Mouse (Mus musculus): ENCODE measurements around the gene Usf3. TPM values are rescaled to one million over a fixed set of nuclear protein-coding genes. Genes with fewer than 3 reads are reported as not detected.

Usf3 gene
- polyA plus RNA-seq, 1 experiment from 2014 or later: 5.8 TPM

DNA sequence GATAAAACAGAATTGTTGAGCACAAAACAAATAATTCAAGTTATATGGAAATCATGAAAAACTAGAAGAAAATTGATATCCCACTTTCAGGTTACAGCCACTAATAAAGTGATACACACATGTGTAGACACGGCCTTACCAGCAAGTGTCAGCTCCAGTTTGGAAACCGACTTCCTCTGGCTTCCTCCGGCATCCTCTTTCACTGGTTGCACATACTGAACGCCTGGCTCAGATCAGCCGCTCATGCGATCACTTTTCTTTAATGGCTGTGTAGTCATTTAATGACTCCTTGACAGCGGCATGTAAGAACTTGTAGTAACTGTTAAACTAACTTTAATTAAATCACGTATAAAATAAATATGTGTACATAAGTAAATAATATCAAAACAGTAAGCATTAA is 32.9 kb downstream of the Usf3 start:
- no peak for DNase-seq (ENCODE audit: low spot score)
- 91% methylated on average over 8 of the region's 8 CpGs for WGBS
- no peak for ATAC-seq (replicated peaks; ENCODE audit: low FRiP score)
- Histone ChIP-seq H3K27ac (ENCODE audit: low read depth, low read length) (no peak overlapping the region), H3K4me2 (ENCODE audit: low read depth, low read length, severe bottlenecking) (no peak overlapping the region), H3K4me1 (replicated peaks; ENCODE audit: control insufficient read depth, insufficient read depth, low read length) (no peaks in the 10 kb centered on the region), H3K36me3 (ENCODE audit: control insufficient read depth, insufficient read depth, low read length) (no peaks in the 10 kb centered on the region; the same call in 1 of the 2 replicates), H3K9me3 (ENCODE audit: control insufficient read depth, low read length) (no peaks in the 10 kb centered on the region), H3K9ac (ENCODE audit: low read length) (no peak overlapping the region), H3K4me3 (ENCODE audit: low read depth, low read length) (no peak overlapping the region), H3K27me3 (ENCODE audit: control insufficient read depth, insufficient read depth, low read length) (no peaks in the 10 kb centered on the region)

DNA sequence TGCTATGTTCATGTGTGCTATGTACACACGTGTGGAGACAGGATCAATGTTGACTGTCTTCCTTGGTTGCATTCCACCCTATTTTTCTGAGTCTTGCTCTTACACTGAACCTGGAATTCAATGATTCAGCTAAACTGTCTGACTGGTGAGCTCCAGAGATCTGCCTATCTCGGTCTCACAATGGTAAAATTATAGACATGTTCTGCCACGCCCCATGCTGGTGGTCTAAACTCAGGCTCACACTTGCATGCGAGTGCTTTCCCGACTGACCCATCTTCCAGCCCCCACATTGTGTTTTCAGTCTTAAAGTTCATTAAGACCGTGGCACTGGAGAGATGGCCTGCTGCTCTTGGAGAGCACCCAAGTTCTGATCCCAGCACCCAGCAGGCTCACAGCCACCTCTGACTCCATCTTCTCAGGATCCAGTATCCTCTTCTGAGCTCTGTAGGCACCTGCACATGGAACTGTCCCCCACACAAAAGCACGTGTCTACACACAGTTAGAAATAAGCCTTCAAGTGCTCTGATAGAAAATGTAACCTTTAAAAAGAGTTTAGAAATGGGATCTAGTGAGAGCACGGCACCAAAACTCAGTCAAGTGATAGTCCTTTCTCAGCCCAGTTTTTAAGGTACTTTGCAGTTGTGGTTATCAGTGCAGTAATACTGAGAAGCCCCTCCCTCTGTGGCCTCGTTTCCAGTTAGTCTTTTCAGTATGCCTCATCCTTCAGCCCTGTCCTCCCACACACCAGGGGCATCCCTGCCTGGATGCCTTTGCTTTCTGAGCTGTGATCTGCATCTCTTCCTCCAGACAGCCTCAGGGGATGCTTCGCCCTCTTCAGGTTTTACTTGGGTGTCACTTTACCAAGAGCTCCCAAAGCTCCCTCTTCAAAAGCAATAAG is 37.4 kb downstream of the Usf3 start:
- H3K4me1 ChIP-seq (replicated peaks; ENCODE audit: control insufficient read depth, insufficient read depth, low read length): no peaks in the 10 kb centered on the region
- WGBS: 87% methylated on average over 10 of the region's 10 CpGs
- H3K9me3 ChIP-seq (ENCODE audit: control insufficient read depth, low read length): no peaks in the 10 kb centered on the region
- no peak for ATAC-seq (replicated peaks; ENCODE audit: low FRiP score)
- no peak overlapping the region for H3K27ac ChIP-seq (ENCODE audit: low read depth, low read length)
- H3K36me3 ChIP-seq (ENCODE audit: control insufficient read depth, insufficient read depth, low read length): peaks cover under 1% of the 10 kb centered on the region; the same call in 1 of the 2 replicates
- DNase-seq (ENCODE audit: low spot score): no peak
- H3K27me3 ChIP-seq (ENCODE audit: control insufficient read depth, insufficient read depth, low read length): no peaks in the 10 kb centered on the region
- H3K4me3 ChIP-seq (ENCODE audit: low read depth, low read length): no peak overlapping the region
- H3K4me2 ChIP-seq (ENCODE audit: low read depth, low read length, severe bottlenecking): no peak overlapping the region
- H3K9ac ChIP-seq (ENCODE audit: low read length): no peak overlapping the region

DNA sequence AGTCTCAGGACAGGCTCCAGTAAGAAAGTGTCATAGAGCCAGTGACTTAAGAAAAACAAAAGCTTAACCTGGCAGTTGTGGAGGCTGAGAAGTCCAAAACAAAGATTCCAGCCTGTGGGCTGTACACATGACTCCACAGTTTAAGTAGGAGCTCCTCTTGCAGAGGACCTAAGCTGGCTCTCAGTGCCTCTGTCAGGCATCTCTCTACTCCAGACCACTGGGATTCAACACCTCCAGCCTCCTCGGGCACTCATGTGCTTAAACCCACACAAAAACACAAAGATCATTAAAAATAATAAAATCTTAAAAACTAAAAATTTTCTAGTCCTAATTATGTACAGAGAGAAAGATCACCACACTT is 38.0 kb downstream of the Usf3 start:
- Histone ChIP-seq H3K27ac (ENCODE audit: low read depth, low read length) (no peak overlapping the region), H3K4me1 (replicated peaks; ENCODE audit: control insufficient read depth, insufficient read depth, low read length) (no peaks in the 10 kb centered on the region), H3K27me3 (ENCODE audit: control insufficient read depth, insufficient read depth, low read length) (no peaks in the 10 kb centered on the region), H3K9me3 (ENCODE audit: control insufficient read depth, low read length) (no peaks in the 10 kb centered on the region), H3K4me3 (ENCODE audit: low read depth, low read length) (no peak overlapping the region), H3K9ac (ENCODE audit: low read length) (no peak overlapping the region), H3K4me2 (ENCODE audit: low read depth, low read length, severe bottlenecking) (no peak overlapping the region), H3K36me3 (ENCODE audit: control insufficient read depth, insufficient read depth, low read length) (peaks cover 3% of the 10 kb centered on the region; the same call in 1 of the 2 replicates)
- ATAC-seq (replicated peaks; ENCODE audit: low FRiP score): no peak
- DNase-seq (ENCODE audit: low spot score): no peak
- 96% methylated on average over 1 of the region's 1 CpGs for WGBS

DNA sequence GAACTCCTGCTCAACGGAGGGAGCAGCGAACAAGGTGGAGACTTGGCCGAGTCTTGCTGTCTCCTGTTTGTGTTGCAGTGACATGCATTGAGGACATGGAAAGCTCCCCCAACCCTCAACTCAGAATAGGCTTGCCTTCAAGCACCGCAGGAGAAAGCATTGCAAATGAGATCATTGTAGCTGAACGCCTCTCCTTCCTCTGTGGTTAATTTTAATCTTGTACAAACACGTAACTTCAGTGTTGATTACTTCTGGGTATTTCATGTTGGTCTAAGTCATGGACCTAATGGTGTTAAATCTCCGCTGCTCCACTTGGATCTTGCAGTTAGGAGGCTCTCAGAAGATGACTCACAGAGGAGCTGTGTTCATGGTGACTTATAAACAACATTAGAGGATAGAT is 39.7 kb downstream of the Usf3 start:
- DNase-seq (ENCODE audit: low spot score) (no peak), ATAC-seq (replicated peaks; ENCODE audit: low FRiP score) (no peak)
- H3K27me3 ChIP-seq (ENCODE audit: control insufficient read depth, insufficient read depth, low read length): no peaks in the 10 kb centered on the region
- peaks cover 3% of the 10 kb centered on the region; the same call in 1 of the 2 replicates for H3K36me3 ChIP-seq (ENCODE audit: control insufficient read depth, insufficient read depth, low read length)
- WGBS: 95% methylated on average over 7 of the region's 7 CpGs
- H3K4me2 ChIP-seq (ENCODE audit: low read depth, low read length, severe bottlenecking): no peak overlapping the region
- no peaks in the 10 kb centered on the region for H3K9me3 ChIP-seq (ENCODE audit: control insufficient read depth, low read length)
- no peaks in the 10 kb centered on the region for H3K4me1 ChIP-seq (replicated peaks; ENCODE audit: control insufficient read depth, insufficient read depth, low read length)
- no peak overlapping the region for H3K27ac ChIP-seq (ENCODE audit: low read depth, low read length)
- H3K9ac ChIP-seq (ENCODE audit: low read length): no peak overlapping the region
- no peak overlapping the region for H3K4me3 ChIP-seq (ENCODE audit: low read depth, low read length)

DNA sequence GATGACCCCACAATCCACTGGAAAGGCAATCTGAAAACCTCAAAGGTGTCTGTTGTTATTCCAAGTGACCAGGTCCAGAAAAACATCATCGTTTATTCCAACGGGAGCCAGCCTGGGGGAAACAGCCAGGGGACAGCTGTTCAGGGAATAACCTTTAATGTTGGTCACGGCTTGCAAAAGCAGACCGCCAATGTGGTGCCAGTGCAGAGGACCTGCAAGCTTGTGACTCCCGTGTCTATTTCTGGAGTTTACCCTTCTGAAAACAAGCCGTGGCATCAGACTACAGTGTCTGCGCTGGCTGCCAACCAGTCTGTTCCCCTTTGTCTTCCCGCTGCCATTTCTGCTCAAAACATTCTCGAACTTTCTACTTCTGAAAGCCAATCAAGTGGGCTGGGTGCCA is 42.5 kb downstream of the Usf3 start:
- Histone ChIP-seq H3K27ac (ENCODE audit: low read depth, low read length) (no peak overlapping the region), H3K4me3 (ENCODE audit: low read depth, low read length) (no peak overlapping the region), H3K4me2 (ENCODE audit: low read depth, low read length, severe bottlenecking) (no peak overlapping the region), H3K36me3 (ENCODE audit: control insufficient read depth, insufficient read depth, low read length) (peaks cover 3% of the 10 kb centered on the region; the same call in 1 of the 2 replicates), H3K9me3 (ENCODE audit: control insufficient read depth, low read length) (no peaks in the 10 kb centered on the region), H3K9ac (ENCODE audit: low read length) (no peak overlapping the region), H3K4me1 (replicated peaks; ENCODE audit: control insufficient read depth, insufficient read depth, low read length) (no peaks in the 10 kb centered on the region), H3K27me3 (ENCODE audit: control insufficient read depth, insufficient read depth, low read length) (no peaks in the 10 kb centered on the region)
- WGBS: 95% methylated on average over 9 of the region's 9 CpGs
- DNase-seq (ENCODE audit: low spot score): no peak
- no peak for ATAC-seq (replicated peaks; ENCODE audit: low FRiP score)

DNA sequence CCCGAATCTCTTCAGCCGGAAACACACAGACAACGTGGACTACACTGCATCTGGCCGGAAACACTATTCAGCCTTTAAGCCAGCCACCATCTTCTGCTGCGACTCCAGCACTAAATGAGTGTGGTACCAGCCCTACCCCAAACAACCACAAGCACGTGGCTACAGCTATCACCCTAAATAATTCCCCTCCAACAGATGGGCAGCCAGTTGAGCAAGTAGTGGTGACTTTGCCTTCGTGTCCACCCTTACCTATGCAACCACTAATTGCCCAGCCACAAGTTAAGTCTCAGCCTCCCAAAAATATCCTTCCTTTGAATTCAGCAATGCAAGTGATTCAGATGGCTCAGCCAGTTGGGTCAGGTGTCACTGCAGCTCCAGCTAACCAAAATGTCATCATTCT is 43.4 kb downstream of the Usf3 start:
- ATAC-seq (replicated peaks; ENCODE audit: low FRiP score) (no peak), DNase-seq (ENCODE audit: low spot score) (no peak)
- Histone ChIP-seq H3K9ac (ENCODE audit: low read length) (no peak overlapping the region), H3K4me1 (replicated peaks; ENCODE audit: control insufficient read depth, insufficient read depth, low read length) (no peaks in the 10 kb centered on the region), H3K27ac (ENCODE audit: low read depth, low read length) (no peak overlapping the region), H3K4me2 (ENCODE audit: low read depth, low read length, severe bottlenecking) (no peak overlapping the region), H3K27me3 (ENCODE audit: control insufficient read depth, insufficient read depth, low read length) (no peaks in the 10 kb centered on the region), H3K9me3 (ENCODE audit: control insufficient read depth, low read length) (no peaks in the 10 kb centered on the region), H3K36me3 (ENCODE audit: control insufficient read depth, insufficient read depth, low read length) (peaks cover 3% of the 10 kb centered on the region; the same call in 1 of the 2 replicates), H3K4me3 (ENCODE audit: low read depth, low read length) (no peak overlapping the region)
- 95% methylated on average over 7 of the region's 7 CpGs for WGBS

DNA sequence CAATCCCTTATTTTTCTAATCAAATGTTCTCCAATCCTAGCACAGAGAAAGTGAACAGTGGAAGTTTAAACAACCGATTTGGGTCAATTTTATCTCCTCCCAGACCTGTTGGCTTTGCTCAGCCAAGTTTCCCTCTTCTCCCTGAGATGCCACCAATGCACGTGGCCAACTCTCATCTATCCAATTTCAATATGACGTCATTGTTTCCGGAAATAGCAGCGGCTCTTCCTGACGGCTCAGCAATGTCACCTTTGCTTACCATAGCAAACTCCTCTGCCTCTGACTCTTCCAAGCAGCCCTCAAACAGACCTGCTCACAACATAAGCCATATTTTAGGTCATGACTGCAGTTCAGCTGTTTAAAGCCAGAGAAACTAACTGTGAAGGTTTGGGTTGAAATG is 48.4 kb downstream of the Usf3 start:
- no peaks in the 10 kb centered on the region for H3K27me3 ChIP-seq (ENCODE audit: control insufficient read depth, insufficient read depth, low read length)
- ATAC-seq (replicated peaks; ENCODE audit: low FRiP score) (no peak), DNase-seq (ENCODE audit: low spot score) (no peak)
- no peak overlapping the region for H3K4me2 ChIP-seq (ENCODE audit: low read depth, low read length, severe bottlenecking)
- no peaks in the 10 kb centered on the region; the same call in 1 of the 2 replicates for H3K36me3 ChIP-seq (ENCODE audit: control insufficient read depth, insufficient read depth, low read length)
- no peak overlapping the region for H3K27ac ChIP-seq (ENCODE audit: low read depth, low read length)
- H3K4me1 ChIP-seq (replicated peaks; ENCODE audit: control insufficient read depth, insufficient read depth, low read length): no peaks in the 10 kb centered on the region
- H3K9ac ChIP-seq (ENCODE audit: low read length): no peak overlapping the region
- WGBS: 88% methylated on average over 6 of the region's 6 CpGs
- no peaks in the 10 kb centered on the region for H3K9me3 ChIP-seq (ENCODE audit: control insufficient read depth, low read length)
- H3K4me3 ChIP-seq (ENCODE audit: low read depth, low read length): no peak overlapping the region

DNA sequence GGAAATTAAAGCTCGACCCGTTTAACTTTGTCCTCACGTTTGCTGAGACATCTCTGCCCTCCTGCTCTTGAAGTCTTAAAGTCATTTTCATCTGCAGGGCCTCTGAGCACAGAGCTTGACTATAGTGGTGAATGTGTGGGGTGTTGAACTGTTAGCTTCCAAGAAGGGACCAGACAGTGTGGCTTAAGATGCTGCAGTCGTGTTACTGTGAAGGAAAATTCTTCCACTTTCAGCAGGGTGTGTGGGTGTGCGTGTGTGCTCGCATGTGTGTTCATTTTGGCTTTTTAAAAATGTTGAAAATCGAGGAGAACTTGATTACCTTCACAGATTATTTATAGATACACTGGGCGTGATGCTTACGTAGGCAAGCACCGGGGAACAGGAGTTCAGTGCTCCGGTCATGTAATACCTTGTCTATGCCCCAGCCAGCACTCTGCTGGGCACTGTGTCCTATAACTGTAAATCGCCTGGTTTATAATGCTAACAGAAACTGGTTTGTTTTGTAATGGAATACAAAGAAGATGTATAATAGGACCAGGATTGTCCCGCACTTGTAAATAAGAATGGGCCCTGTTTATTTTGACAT is 53.8 kb downstream of the Usf3 start:
- H3K27me3 ChIP-seq (ENCODE audit: control insufficient read depth, insufficient read depth, low read length): no peaks in the 10 kb centered on the region
- no peaks in the 10 kb centered on the region for H3K36me3 ChIP-seq (ENCODE audit: control insufficient read depth, insufficient read depth, low read length)
- no peak for DNase-seq (ENCODE audit: low spot score)
- H3K27ac ChIP-seq (ENCODE audit: low read depth, low read length): no peak overlapping the region
- H3K4me1 ChIP-seq (replicated peaks; ENCODE audit: control insufficient read depth, insufficient read depth, low read length): no peaks in the 10 kb centered on the region
- 92% methylated on average over 13 of the region's 13 CpGs for WGBS
- H3K9ac ChIP-seq (ENCODE audit: low read length): no peak overlapping the region
- H3K9me3 ChIP-seq (ENCODE audit: control insufficient read depth, low read length): no peaks in the 10 kb centered on the region
- no peak overlapping the region for H3K4me2 ChIP-seq (ENCODE audit: low read depth, low read length, severe bottlenecking)
- H3K4me3 ChIP-seq (ENCODE audit: low read depth, low read length): no peak overlapping the region
- ATAC-seq (replicated peaks; ENCODE audit: low FRiP score): no peak

All from forebrain, embryonic 11.5 days (tissue).